Mouse (Mus musculus) embryonic fibroblast, embryonic 13.5 days (primary cell): ENCODE results near the gene Churc1.

Experiments used
- CTCF ChIP-seq: IDR thresholded peaks from 2 replicates; pipeline ENCODE4 v1.5.1; 2011; ENCODE audit warnings: mild to moderate bottlenecking, control low read depth, low read length, moderate library complexity, borderline replicate concordance; ENCODE audit not compliant: insufficient read depth
- POLR2A ChIP-seq: IDR thresholded peaks from 2 replicates; pipeline ENCODE4 v1.6.1; 2011; ENCODE audit warnings: low read depth, mild to moderate bottlenecking, control low read depth, low read length, moderate library complexity

- no peak for TF ChIP-seq CTCF
- TF ChIP-seq POLR2A = no peak
Measured at GRCm38 (mm10) chr12:76778305-76779083, 13.2 kb downstream of the Churc1 start.
